Mouse (Mus musculus) spleen, postnatal 14 days (tissue): Measurements from ENCODE around the gene Zfp961.
"Not testable (repeated sequence)": the region's sequence is repeated elsewhere in the genome, so short reads cannot be mapped to it uniquely, and the experiment has no call there.

Experiments
- DNase-seq, 2 experiments: peaks; one replicate each; pipeline ENCODE4 v3.0.0; 2021 to 2022; ENCODE audit warnings: low spot score in 2 of 2

The Zfp961 gene

DNA sequence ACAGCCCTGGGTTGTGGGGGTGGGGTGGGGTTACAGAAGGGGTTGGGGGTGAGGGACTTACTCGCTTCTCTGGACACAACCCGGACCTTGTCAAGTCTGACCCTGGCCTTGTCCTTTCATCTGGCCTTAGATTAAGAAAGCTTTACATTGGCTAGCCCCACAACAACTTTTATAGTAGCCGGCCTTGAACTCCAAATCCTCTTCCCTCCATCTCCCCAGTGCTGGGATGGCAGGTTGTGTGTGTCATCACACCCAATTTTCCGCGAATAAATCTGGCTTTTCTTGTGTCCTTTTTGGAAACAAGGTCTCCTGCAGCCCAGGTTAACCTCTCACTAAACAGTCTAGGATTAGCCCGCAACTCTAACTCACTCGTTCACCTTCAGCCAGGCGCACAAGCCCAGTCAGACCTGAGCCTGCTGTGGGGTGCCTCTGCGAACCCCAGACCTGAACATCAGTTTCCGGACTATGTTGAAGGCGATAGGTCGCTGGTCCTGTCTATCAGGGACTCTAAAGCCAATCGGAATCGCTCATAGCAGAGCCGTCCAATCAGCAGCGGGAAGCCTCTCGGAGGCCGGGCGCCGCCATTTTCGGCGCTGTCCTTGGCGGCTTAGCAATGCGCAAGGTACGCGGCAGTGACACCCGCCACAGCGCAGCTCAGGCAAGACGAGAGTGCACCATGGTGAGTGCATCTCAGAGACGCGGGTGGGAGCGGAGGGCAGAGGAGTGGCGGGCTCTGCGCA, at the start of gene Zfp961:
Zfp961 (plus strand) TSS at position 557 of the 740 bp plus-strand sequence.
- DNase-seq = peak; percentile 97 to 98

DNA sequence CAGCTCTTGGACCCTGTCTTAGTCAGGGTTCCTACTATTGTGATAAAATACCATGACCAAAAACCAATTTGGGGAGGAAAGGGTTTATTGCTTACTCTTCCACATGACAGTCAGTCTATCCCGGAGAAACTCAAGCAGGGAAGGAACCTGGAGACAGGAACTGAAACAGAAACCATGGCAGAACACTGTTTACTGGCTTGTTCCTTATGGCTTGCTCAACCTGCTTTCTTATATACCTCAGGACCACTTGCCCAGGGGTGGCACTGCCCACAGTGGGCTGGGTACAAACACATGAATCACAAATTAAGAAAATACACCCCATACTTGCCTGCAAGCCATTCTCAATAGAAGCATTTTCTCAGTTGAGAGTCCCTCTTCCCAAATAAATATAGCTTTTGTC, 47.8 kb upstream of the Zfp961 start:
- DNase-seq = not testable (repeated sequence)

DNA sequence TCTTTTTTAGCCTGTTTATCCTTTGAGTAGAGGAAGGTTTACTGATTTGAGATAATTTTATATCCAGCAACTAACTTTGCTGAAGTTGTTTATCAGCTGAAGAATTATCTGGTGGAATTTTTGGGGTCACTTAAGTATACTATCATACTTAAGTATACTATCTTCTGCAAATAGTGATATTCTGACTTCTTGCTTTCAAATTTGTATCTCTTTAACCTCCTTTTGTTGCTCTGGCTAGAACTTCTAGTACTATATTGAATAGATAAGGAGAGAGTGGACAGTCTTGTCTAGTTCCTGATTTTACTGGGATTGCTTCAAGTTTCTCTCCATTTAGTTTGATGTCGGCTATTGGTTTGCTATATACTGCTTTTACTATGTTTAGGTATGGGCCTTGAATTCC, 44.0 kb upstream of the Zfp961 start:
- no peak for DNase-seq

DNA sequence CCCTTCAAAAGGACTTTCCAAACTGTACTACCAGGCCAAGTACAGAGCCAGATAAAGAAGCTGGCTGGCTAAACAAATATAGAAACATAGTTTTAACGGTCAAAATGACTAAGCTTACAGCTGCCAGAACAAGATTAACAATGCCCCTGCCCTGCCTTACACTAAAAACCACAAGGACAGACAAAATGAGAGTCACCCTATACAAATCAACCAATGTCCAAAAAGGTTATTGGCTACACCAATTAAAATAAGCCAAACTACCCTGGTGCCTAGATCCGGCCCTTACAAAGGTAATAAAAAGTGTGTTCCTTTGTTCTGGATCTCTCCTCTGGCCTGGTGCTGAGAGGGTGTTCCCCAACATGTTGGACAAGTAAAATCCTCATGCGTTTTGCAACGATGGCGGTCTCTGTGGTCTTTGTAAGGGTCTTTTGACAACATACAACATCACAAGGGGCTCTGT, 43.0 kb upstream of the Zfp961 start:
- no peak for DNase-seq

DNA sequence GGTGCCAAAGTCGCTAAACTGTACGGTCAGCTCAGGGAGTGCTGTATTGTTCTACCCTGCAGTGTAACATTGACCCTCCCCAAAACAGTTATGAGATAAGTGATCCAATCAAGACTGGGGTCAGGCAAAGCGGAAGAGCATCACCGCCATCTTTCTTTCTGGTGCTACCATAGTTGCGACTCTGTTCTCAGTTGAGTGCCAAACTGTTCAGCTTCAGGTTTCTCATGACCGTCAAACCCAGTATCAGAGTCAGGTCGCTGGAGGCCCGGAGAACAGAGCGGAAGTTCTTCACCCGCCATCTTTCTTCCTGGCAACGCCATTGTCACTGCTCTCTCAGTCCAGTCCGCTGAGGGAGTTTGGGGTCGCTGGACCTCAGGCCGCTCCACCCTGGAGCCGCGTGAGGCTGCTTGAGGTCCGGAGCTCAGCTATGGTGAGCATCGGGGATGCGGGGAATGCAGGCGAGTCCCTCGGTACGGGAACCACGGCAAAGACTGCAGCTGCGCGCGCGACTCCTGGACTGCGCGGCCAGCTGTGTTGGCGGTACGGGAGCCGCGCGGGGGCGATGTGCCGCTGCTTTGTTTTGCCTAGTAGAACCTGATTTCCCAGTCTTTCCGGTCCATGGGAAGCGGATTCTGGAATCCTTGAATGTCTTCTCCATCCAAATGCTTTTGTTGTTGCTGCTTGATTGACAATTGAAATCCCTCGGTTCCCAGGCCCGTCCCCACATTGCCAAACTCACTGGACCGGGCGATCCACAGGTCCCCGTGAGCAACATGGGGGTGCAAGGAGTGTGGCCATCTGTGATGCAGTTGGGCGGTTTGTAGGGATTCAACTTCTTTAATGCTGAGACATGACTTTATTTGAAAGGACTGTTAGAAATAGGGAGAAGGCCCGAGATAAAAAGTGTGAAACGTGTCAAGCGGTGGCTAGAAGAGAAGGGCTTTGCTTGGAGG, 42.3 kb upstream of the Zfp961 start, which contains the start of the genes Zfp882 and Zfp617:
Zfp882 (plus strand) TSS at position 300 of the 953 bp plus-strand sequence.
Zfp617 (plus strand) TSS at position 327 of the 953 bp plus-strand sequence.
- DNase-seq = peak; percentile 68 to 77

DNA sequence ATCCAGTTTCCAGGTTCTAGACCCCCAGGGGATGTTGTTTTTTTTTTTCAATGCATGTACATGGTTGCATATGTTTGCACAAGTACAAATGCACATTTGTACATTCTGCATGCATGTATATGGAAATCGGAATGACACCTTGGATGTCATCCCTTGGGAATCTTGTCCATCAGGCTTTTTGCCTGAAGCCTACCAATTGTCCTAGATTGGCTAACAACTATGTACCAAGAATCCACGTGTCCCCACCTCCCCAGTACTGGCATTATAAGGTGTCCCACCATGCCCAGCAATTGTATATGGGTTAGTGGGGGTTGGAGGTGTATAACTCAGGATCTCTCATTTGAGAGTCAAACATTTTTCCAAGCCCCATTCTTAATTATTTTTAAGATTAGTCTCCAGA, 38.6 kb upstream of the Zfp961 start:
- no peak for DNase-seq

DNA sequence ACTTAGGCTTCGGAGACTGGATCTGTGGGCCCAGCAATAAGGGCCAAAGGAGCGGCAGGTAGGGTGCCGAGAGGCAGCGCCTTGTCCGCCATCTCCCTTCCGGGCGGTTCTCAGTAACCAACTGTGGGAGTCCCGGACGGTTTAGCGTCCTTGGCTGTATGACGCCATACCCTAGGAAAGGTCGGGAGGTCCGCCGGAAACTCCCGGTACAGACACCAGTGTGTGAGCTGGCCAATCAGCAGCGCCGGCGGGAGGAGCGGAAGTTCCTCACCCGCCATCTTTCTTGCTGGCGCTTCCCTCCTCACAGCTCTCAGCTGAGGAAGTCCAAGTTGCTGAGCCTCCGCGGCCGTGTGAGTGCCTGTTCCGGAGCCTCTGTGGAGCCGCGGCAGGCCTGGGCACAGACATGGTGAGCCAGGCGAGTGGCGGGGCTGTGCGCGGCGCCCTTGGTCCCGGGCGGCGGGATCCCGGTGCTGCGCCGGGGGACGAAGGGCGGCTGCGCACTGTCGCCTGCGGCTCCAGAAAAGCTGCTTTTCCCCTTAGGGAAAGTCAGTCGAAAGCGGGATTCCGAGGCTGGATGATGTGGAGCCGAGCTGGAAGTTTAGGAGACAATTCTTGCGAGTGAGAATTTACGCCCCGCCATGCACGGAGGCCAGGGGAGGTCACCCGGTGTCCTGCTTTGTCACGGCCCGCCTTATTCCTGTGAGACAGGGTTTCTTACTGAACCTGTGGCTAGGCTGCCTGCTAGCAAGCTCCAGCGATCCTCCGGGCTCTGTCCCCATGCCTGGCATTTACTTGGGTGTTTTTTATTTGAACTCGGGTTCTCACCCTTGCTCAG, 28.1 kb upstream of the Zfp961 start:
- peak; percentile 82 to 84 for DNase-seq

DNA sequence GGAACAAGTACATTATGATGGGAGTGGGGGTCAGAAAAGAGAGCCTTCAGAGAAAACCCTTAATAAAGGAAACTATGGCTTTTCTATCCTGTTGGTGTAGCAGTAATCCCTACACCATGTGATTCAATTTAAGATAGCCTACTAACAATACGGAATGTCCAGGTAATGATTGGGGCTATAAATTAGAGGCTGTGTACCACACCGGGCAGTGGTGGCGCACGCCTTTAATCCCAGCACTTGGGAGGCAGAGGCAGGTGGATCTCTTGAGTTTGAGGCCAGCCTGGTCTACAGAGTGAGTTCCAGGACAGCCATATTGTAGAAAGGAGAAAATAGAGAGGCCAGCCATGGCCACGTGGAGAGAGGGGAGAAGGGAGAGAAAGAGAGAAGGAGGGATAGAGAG, 25.0 kb upstream of the Zfp961 start:
- DNase-seq = no peak

DNA sequence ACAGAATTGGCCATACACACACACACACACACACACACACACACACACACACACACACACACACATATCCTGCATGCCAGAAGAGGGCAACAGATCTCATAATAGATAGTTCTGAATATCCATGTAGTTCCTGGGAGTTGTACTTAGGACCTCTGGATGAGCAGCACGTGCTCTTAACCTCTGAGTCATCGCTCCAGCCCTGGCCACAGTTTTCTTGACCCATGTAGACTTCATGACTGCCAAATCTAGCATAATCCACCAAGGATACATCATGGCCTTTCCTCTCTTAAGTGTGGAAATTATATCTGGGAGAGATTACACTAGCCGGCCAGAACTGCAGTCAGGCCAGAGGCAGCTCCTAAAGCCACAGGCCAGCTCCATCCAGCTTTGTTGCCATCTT, 24.3 kb upstream of the Zfp961 start:
- DNase-seq = no peak

DNA sequence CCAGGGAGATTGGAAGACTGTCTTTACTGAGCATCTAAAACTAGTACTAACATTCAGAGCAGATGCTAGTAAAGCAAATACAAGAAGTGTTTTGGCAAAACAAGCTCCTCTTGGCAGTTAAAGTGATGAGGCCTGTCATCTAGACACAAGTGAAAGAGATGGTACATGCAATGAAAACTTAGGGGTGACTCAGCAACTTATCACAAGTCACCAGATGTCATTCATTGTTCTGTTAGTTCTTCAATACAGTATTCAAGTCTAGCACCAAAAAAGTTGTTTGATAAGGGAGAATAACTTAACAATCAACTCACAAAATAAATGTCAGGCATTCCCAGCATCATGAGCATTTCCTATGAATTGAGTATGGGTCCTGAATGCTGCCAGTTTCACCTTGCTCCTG, 23.1 kb upstream of the Zfp961 start:
- no peak for DNase-seq

DNA sequence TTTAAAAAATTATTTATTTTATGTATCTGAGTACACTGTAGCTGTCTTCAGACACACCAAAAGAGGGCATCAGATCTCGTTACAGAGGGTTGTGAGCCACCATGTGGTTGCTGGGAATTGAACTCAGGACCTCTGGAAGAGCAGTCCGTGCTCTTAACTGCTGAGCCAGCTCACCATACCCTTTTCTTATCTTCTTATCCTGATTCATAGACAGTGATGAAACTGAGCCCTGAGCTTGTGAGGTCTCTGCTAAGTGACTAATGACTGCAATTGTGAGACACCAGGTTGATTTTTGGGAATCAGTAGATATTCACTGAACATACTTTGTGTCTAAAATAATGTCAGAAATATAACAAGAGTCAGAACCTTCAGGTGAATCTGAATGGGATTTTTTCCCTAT, 12.8 kb upstream of the Zfp961 start:
- not testable (repeated sequence) for DNase-seq

DNA sequence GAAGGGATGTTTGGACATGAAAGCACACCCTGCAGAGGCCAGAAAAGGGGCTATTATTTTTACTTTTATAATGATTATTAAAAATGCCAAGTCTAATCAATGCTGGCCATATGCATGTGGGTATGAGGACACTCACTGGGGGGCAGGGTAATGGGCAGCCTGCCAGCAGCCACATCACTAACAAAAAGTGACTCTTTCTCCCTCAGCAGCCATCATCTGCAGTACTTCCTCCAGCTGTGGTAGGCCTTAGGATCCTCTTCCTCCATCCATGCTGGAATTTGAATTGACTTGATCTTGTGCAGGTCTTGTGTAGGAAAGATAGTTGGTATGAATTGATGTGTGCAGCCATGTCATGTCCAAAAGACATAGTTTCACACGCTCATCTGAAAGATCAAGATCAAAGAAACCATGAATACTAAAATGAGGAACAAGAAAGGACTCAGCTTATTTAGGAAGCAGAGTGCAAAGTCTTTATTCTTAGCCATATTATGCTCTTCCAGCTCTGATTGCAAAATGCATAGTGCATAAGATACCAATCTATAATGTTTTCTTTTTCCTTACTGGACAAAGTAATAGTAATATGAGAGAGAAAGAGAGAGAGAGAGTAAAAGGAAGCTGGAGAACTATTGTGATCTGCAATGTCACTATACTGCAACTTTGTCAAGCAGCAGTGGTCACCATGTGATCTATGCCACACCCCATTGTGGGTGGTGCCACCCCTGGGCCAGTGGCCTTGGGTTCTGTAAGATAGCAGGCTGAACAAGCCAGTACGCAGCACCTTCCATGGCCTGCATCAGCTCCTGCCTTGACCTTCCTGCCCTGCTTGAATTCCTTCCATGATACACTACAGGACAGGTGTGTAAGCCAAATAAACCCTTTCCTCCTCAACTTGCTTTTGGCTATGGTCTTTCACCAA, 10.3 kb upstream of the Zfp961 start:
- DNase-seq = peak; percentile 21 to 49

DNA sequence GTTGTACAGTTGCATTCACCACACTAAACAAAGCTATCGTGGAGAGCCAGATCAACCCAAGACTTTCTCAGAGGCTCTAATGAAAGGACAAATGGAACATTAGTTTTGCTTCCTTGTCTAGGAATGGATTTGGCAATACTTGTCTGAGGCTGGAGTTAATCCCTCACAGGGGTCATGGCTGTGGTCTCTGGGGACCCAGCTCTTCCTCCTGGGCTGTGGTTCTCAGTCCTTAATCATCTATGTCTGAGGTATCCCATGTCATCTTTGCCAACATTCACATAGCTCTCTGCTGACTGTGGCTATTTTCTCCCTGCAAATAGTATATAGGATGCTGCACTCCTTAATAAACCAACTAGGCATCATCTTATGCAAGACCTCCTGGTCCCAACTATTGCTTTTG, 9.1 kb upstream of the Zfp961 start:
- no peak for DNase-seq

DNA sequence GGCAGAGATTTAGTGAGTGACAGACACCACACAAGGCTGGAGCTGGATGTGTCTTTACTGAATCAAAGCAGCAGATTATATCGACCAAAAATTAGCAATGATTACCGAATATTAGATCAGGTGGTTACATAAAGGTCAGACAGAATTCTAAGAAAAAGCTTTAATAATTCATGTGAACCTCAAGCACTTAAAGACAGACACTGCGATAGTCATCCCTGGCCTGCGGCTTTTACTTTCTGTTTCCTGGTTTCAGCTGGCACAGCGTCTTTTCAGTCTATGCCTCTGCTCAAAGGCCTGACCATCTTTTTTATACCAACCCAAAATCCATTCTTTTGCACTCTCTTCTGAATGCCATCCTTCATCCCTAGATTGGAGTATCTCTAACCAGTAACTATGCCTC, 2.2 kb upstream of the Zfp961 start:
- no peak for DNase-seq

DNA sequence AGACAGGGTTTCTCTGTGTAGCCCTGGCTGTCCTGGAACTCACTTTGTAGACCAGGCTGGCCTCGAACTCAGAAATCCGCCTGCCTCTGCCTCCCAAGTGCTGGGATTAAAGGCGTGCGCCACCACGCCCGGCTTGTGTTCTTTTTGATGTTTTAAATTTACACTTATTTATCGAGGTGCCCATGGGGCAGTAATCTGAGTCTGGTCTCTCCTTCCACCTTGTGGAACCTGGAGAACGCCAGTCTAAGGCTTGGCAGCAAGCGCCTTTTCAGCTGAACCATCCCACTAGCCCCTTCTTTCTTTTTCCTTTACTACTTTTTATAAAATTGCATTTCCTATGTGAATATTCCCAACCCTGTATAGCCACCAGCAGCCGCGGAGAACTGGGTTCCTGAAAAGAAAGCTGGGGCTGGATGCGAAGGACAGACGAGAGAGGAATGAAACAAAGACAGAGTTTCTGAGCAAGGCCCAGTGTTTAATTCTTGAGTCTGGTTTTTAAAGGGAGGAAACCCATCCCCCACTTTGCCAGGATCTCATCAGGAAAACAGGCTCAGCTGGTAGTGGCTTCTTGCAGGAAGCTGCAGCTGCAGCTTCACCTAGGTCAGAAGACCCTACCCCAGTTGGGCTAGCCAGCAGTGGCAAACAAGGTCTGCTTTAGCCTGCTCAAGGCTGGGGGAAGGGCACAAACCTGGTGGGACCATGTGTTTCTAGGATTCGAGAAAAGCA, 761 bp downstream of the Zfp961 start:
- no peak for DNase-seq

DNA sequence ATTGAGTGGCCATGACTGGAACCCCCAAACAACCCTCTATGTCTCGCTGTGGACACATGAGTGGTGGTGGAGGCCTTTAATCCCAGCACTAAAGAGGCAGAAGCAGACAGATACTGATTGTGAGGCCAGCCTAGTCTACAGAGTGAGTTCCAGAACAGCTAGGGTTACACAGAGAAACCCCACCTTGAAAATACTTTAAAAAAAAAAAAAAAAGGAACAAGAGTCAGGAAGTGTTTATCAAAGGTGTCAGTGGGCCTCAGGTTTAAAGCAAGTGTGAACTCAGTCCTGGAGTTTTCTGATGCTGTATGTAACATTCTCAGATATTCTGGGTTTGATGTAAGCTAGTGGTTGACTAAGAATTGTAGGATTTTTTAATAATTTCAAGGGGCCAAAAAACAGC, 1.7 kb downstream of the Zfp961 start:
- no peak for DNase-seq

DNA sequence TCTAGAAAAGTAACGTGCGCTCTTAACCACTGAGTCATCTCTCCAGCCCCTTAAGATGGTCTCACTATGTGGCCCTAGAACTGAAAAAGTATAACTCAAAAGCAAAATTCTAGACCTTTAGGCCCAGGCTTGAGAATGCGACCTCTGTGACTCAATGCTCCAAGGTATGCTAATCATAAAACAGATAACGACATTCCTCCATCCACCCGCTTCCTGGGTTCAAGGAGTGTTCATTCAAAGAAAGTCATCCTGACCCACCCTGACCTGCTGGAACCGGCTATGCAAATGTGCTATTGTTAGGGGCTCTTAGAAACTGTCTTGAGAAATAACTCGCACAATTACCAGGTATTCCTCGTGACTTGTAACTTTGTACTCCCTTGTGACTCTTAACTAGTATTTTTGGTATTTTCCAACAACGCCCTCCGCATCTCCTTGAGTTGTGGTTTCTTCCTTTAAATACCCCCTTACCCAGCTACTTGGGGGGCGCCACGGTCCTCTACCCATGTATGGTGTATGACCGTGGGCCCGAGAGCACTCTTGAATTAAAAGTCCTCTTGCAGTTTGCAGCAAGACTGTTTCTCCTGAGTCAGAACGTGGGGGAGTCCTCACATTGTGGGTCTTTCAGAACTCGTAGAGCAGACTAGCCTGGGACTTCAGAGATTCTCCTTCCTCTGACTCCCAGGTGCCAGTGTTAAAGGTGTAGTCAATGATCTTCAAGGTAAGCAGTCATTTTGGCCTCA, 2.3 kb downstream of the Zfp961 start:
- DNase-seq = not testable (repeated sequence)

DNA sequence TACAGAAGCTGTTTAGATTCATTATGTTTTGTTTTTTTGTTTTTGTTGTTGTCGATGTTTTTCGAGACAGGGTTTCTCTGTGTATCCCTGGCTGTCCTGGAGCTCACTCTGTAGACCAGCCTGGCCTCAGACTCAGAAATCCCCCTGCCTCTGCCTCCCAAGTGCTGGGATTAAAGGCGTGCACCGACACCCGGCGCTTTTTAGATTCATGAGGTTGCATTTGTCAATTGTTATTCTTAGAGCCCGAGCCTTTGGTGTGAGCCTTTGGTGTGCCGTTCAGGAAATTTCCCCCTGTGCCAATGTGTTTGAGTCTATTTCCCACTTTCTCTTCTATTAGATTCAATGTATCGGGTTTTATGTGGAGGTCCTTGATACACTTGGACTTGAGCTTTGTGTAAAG, 3.8 kb downstream of the Zfp961 start:
- no peak for DNase-seq

DNA sequence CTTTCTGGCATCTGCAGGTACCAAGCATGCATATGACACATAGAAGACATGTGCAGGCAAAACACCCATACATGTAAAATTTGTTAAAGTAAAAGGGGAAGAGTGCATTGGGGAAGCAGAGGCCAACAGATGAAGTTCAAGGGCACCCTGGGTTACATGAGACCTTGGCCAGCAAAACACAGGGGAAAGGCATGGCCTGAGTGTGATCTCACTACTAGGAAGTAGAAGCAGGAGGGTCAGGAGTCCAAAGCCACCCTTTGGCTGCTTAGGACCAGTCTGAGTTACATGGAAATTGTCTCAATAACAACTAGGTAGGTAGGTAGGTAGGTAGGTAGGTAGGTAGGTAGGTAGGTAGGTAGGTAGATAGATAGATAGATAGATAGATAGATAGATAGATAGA, 9.6 kb downstream of the Zfp961 start:
- DNase-seq = no peak
